Mouse (Mus musculus) lung, postnatal 0 days (tissue): Measurements from ENCODE around the gene Tub.

Experiments used
- CTCF ChIP-seq: IDR thresholded peaks from 2 replicates; pipeline ENCODE4 v1.5.1; 2016; ENCODE audit warnings: antibody characterized with exemption, mild to moderate bottlenecking
- EP300 ChIP-seq: IDR thresholded peaks from 2 replicates; pipeline ENCODE4 v1.6.1; 2016; ENCODE audit warnings: antibody characterized with exemption, mild to moderate bottlenecking, control low read depth

DNA sequence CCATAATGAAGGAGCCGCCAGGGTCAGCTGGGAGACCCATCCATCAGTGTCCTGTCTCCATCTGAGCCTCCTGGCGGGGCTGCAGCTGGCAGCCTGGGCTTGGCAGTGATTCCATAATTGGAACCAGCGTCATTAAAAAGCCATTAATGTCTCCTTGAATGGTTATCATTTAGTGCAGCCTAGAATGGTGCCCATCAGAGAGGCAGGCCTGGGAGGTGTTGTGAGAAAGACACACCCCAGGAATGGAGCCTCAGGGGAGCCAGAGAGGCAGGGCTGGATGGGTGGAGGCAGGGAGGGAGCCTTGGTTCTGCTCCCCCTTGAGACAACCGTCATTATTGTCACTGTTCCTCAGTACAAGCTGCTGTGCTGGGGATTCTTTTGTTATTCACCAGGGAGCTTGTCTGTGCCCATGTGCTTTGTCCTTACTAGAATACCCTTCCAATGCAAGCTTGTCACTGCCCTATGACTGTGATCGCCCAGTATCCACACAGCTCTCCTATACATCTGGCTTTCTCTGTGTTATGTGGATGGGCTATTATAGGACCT, 66.3 kb downstream of the Tub start:
- TF ChIP-seq CTCF (no peak), EP300 (no peak)
